Mouse (Mus musculus): Measurements from ENCODE around the gene Wsb2. TPM values are rescaled to one million over a fixed set of nuclear protein-coding genes. Genes with fewer than 3 reads are reported as not detected.

Gene Wsb2
- total RNA-seq, 1 experiment = 76.7 TPM

DNA sequence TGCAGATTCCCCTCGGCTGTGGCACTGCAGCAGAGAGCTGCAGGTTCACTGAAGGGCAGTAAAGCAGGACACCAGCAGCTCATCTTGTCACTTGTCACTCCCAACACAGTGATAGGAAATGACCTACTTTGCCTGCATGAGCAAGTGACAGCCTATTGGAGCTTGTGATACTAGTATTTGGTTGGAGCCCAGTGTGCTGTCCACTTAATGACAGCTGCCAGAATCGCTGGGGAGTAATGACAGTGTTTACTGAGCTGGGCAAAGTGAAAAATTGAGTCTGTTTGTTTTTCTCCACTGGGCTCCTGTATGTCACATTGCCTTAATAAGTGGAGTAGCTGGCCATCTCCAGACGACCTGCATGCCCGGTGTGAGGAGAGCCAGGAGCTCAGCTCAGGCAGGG lies 23.1 kb downstream of the Wsb2 start:
- Histone ChIP-seq H3K9ac (ENCODE audit: insufficient read depth, low read depth, low read length, poor library complexity, severe bottlenecking) (no peak overlapping the region), H3K36me3 (ENCODE audit: control insufficient read depth, insufficient read depth, low read length, poor library complexity, severe bottlenecking) (peaks cover 87% of the 10 kb centered on the region), H3K4me1 (ENCODE audit: control insufficient read depth in 2 of 2, insufficient read depth in 2 of 2, low read length in 2 of 2, poor library complexity in 1 of 2) (peaks cover 0 to 11% of the 10 kb centered on the region in 2 experiments; a peak in 1 of 4 replicates), H3K27ac (ENCODE audit: insufficient read depth, low read depth, low read length, poor library complexity, severe bottlenecking) (no peak overlapping the region), H3K4me3 (ENCODE audit: insufficient read depth in 1 of 2, low read depth in 1 of 2, low read length in 2 of 2, poor library complexity in 1 of 2, severe bottlenecking in 1 of 2) (no peak overlapping the region), H3K9me3 (ENCODE audit: control insufficient read depth, insufficient read depth, low read depth, low read length) (no peaks in the 10 kb centered on the region)
- in situ Hi-C loops (cut with MboI; ENCODE audit: low sequenced_read_pairs in 2 of 2, unreplicated experiment in 2 of 2) = no loop called here
- DNase-seq (ENCODE audit: low read depth, low spot score) = no peak
- TF ChIP-seq CHD2 (IDR thresholded peaks at IDR 0.05; ENCODE audit: low read depth, low read length) (no peak), MAFK (IDR thresholded peaks at IDR 0.05; ENCODE audit: insufficient read depth, low read depth, low read length) (no peak), HCFC1 (IDR thresholded peaks at IDR 0.05; ENCODE audit: borderline replicate concordance, insufficient read depth, low read length) (no peak), ZNF384 (IDR thresholded peaks at IDR 0.05; ENCODE audit: low read depth, low read length) (no peak), ZC3H11A (IDR thresholded peaks at IDR 0.05; ENCODE audit: borderline replicate concordance, low read depth, low read length) (no peak)

DNA sequence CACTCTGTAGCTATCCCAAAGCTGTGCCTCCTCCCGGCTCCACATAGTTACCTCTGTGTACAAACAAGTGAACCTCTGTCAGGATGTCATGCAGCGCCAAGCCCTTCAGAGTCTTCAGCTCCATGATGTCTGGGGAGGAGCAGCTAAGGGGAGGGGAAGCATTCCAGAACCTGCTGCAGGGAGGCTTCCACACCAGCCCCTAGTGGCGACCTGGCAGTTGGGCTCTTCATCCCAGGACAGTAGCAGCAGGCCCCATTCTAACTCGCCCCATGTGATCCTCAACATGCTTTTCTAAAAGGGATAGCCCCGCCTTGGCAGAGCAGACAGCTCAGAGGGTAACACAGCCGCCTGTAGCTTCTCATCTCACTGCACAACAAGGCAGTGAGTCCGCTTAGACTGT lies 24.7 kb downstream of the Wsb2 start:
- H3K4me1 ChIP-seq (ENCODE audit: control insufficient read depth in 2 of 2, insufficient read depth in 2 of 2, low read length in 2 of 2, poor library complexity in 1 of 2) = peaks cover 3 to 10% of the 10 kb centered on the region in 2 experiments; a peak in 2 of 4 replicates
- H3K27ac ChIP-seq (ENCODE audit: insufficient read depth, low read depth, low read length, poor library complexity, severe bottlenecking) = no peak overlapping the region
- in situ Hi-C loops (cut with MboI; ENCODE audit: low sequenced_read_pairs in 2 of 2, unreplicated experiment in 2 of 2) = no loop called here
- H3K9me3 ChIP-seq (ENCODE audit: control insufficient read depth, insufficient read depth, low read depth, low read length) = no peaks in the 10 kb centered on the region
- no peak for TF ChIP-seq ZC3H11A (IDR thresholded peaks at IDR 0.05; ENCODE audit: borderline replicate concordance, low read depth, low read length)
- no peak for TF ChIP-seq HCFC1 (IDR thresholded peaks at IDR 0.05; ENCODE audit: borderline replicate concordance, insufficient read depth, low read length)
- TF ChIP-seq MAFK (IDR thresholded peaks at IDR 0.05; ENCODE audit: insufficient read depth, low read depth, low read length) = no peak
- no peak for TF ChIP-seq CHD2 (IDR thresholded peaks at IDR 0.05; ENCODE audit: low read depth, low read length)
- TF ChIP-seq ZNF384 (IDR thresholded peaks at IDR 0.05; ENCODE audit: low read depth, low read length) = no peak
- peaks cover 83% of the 10 kb centered on the region for H3K36me3 ChIP-seq (ENCODE audit: control insufficient read depth, insufficient read depth, low read length, poor library complexity, severe bottlenecking)
- DNase-seq (ENCODE audit: low read depth, low spot score) = no peak
- H3K9ac ChIP-seq (ENCODE audit: insufficient read depth, low read depth, low read length, poor library complexity, severe bottlenecking) = no peak overlapping the region
- no peak overlapping the region for H3K4me3 ChIP-seq (ENCODE audit: insufficient read depth in 1 of 2, low read depth in 1 of 2, low read length in 2 of 2, poor library complexity in 1 of 2, severe bottlenecking in 1 of 2)

DNA sequence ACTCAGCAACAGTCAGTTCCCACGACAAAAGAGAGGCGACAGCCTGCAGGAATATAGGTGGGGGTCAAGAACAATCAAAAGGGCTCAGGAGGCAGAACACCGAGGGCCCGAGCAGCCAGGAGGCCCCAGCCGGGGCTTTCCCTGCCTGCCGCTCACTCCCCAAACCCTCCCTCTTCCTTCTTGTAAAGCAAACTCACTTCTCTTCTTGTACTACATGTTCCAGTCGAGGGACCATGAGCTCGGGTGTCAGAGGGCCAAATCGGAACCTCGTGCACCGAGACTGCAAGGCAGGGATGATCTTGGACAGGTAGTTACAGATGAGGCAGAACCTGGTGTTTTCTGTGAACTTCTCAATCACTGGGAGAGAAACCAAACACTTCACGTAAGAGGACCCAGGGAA lies 26.1 kb downstream of the Wsb2 start:
- H3K9me3 ChIP-seq (ENCODE audit: control insufficient read depth, insufficient read depth, low read depth, low read length) = no peaks in the 10 kb centered on the region
- peaks cover 84% of the 10 kb centered on the region for H3K36me3 ChIP-seq (ENCODE audit: control insufficient read depth, insufficient read depth, low read length, poor library complexity, severe bottlenecking)
- TF ChIP-seq ZNF384 (IDR thresholded peaks at IDR 0.05; ENCODE audit: low read depth, low read length) = no peak
- TF ChIP-seq CHD2 (IDR thresholded peaks at IDR 0.05; ENCODE audit: low read depth, low read length) = no peak
- no peak for TF ChIP-seq ZC3H11A (IDR thresholded peaks at IDR 0.05; ENCODE audit: borderline replicate concordance, low read depth, low read length)
- TF ChIP-seq MAFK (IDR thresholded peaks at IDR 0.05; ENCODE audit: insufficient read depth, low read depth, low read length) = no peak
- no peak for TF ChIP-seq HCFC1 (IDR thresholded peaks at IDR 0.05; ENCODE audit: borderline replicate concordance, insufficient read depth, low read length)
- no peak overlapping the region for H3K4me3 ChIP-seq (ENCODE audit: insufficient read depth in 1 of 2, low read depth in 1 of 2, low read length in 2 of 2, poor library complexity in 1 of 2, severe bottlenecking in 1 of 2)
- no peak overlapping the region for H3K27ac ChIP-seq (ENCODE audit: insufficient read depth, low read depth, low read length, poor library complexity, severe bottlenecking)
- peaks cover 9 to 17% of the 10 kb centered on the region in 2 experiments; a peak in 3 of 4 replicates for H3K4me1 ChIP-seq (ENCODE audit: control insufficient read depth in 2 of 2, insufficient read depth in 2 of 2, low read length in 2 of 2, poor library complexity in 1 of 2)
- no peak overlapping the region for H3K9ac ChIP-seq (ENCODE audit: insufficient read depth, low read depth, low read length, poor library complexity, severe bottlenecking)
- in situ Hi-C loops (cut with MboI; ENCODE audit: low sequenced_read_pairs in 2 of 2, unreplicated experiment in 2 of 2) = no loop called here
- no peak for DNase-seq (ENCODE audit: low read depth, low spot score)

DNA sequence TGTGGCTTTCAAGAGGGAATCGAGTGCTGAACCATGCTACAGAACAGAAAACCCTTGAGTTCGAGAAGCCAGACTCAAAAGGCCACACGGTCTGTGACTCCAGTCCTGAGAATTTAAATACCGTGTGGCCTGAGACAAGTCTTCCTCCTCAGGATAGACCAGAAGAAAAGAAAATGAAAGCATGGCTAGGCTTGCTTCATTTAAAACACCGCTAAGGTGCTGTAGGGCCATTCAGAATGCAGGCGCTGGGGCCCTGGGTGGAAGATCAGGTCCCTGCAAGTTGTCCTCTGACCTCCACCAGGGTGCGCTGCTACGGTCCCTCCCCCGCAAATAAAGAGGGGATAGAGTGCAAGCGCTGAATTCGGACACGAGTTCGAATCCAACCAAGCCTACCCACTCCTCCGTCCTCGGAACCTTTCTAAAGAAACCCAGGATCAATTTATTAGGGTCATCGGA lies 31.2 kb downstream of the Wsb2 start:
- peak overlapping the region; percentile 82 to 89 for H3K4me3 ChIP-seq (ENCODE audit: insufficient read depth in 1 of 2, low read depth in 1 of 2, low read length in 2 of 2, poor library complexity in 1 of 2, severe bottlenecking in 1 of 2)
- H3K4me1 ChIP-seq (ENCODE audit: control insufficient read depth in 2 of 2, insufficient read depth in 2 of 2, low read length in 2 of 2, poor library complexity in 1 of 2) = peaks cover 9 to 12% of the 10 kb centered on the region in 2 experiments
- peaks cover 40% of the 10 kb centered on the region for H3K36me3 ChIP-seq (ENCODE audit: control insufficient read depth, insufficient read depth, low read length, poor library complexity, severe bottlenecking)
- DNase-seq (ENCODE audit: low read depth, low spot score) = no peak
- peak overlapping the region; percentile 71 for H3K27ac ChIP-seq (ENCODE audit: insufficient read depth, low read depth, low read length, poor library complexity, severe bottlenecking)
- TF ChIP-seq ZC3H11A (IDR thresholded peaks at IDR 0.05; ENCODE audit: borderline replicate concordance, low read depth, low read length) = 0 out of 2 replicates have a peak, but pooled peaks have one; percentile 7
- no peak for TF ChIP-seq ZNF384 (IDR thresholded peaks at IDR 0.05; ENCODE audit: low read depth, low read length)
- in situ Hi-C loops (cut with MboI; ENCODE audit: low sequenced_read_pairs in 2 of 2, unreplicated experiment in 2 of 2) = no loop called here
- H3K9ac ChIP-seq (ENCODE audit: insufficient read depth, low read depth, low read length, poor library complexity, severe bottlenecking) = peak overlapping the region; percentile 94
- H3K9me3 ChIP-seq (ENCODE audit: control insufficient read depth, insufficient read depth, low read depth, low read length) = peaks cover 2% of the 10 kb centered on the region; the same call in 1 of the 2 replicates

GRCm38 (mm10) chr5:117388877-117389276 lies 31.8 kb downstream of the Wsb2 start, which contains the start of gene Rfc5:
Gene Rfc5 (minus strand): TSS chr5:117389047.
- Histone ChIP-seq H3K9me3 (ENCODE audit: control insufficient read depth, insufficient read depth, low read depth, low read length) (peaks cover 2% of the 10 kb centered on the region; the same call in 1 of the 2 replicates), H3K36me3 (ENCODE audit: control insufficient read depth, insufficient read depth, low read length, poor library complexity, severe bottlenecking) (peaks cover 35% of the 10 kb centered on the region), H3K4me1 (ENCODE audit: control insufficient read depth in 2 of 2, insufficient read depth in 2 of 2, low read length in 2 of 2, poor library complexity in 1 of 2) (peaks cover 9 to 12% of the 10 kb centered on the region in 2 experiments), H3K4me3 (ENCODE audit: insufficient read depth in 1 of 2, low read depth in 1 of 2, low read length in 2 of 2, poor library complexity in 1 of 2, severe bottlenecking in 1 of 2) (peak within 1 kb of the TSS; percentile 82 to 89), H3K27ac (ENCODE audit: insufficient read depth, low read depth, low read length, poor library complexity, severe bottlenecking) (peak within 1 kb of the TSS; percentile 71), H3K9ac (ENCODE audit: insufficient read depth, low read depth, low read length, poor library complexity, severe bottlenecking) (peak within 1 kb of the TSS; percentile 94)
- in situ Hi-C loops (cut with MboI; ENCODE audit: low sequenced_read_pairs in 2 of 2, unreplicated experiment in 2 of 2) = no loop called here
- TF ChIP-seq MAFK (IDR thresholded peaks at IDR 0.05; ENCODE audit: insufficient read depth, low read depth, low read length) (no peak), CHD2 (IDR thresholded peaks at IDR 0.05; ENCODE audit: low read depth, low read length) (peak; percentile 88)
- peak; percentile 95 for DNase-seq (ENCODE audit: low read depth, low spot score)

Data from ES-E14 (cell line).